Mouse (Mus musculus) cortical plate, adult 2 months (tissue): Measurements from ENCODE around the gene Syf2.

Source experiments
- CTCF ChIP-seq: fragments of 200-500 bp; IDR thresholded peaks from 2 replicates; pipeline ENCODE4 v1.5.1; 2011; ENCODE audit warnings: mild to moderate bottlenecking, control low read depth, low read length; ENCODE audit not compliant: insufficient read depth; ENCODE audit errors: extremely low read depth
- POLR2A ChIP-seq: fragments of 200-500 bp; IDR thresholded peaks from 2 replicates; pipeline ENCODE4 v1.6.1; 2011; ENCODE audit warnings: mild to moderate bottlenecking, low read length, control low read depth; ENCODE audit not compliant: insufficient read depth; ENCODE audit errors: extremely low read depth

DNA sequence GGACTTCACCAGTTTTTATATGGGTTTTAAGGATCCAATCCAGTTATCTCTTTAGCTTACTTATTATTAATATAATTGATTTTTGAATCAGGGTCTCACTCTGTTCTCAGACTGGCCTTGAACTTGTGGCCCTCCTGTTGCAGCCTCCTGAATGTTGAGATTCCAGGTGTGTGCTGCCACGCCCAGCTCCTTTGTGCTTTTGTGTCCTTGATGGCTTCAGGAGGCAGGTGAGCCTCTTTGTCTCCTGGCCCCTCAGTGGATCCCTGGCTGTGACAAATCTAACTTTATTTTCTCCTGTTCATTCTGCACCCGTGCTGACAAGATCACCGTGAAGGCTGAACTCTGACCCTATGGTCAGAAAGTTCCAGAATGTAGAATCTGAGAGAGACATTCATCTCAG lies 56.3 kb downstream of the Syf2 start:
- no peak for TF ChIP-seq CTCF
- no peak for TF ChIP-seq POLR2A
